Comparison of ENCODE assay signal across 8 mouse cellular contexts in genomic region chr2:25576028-25576850, GRCm38 (mm10). TPM values are rescaled to one million over a fixed set of nuclear protein-coding genes. Genes with fewer than 3 reads are reported as not detected.
DNase-seq lines count a peak whose midpoint lies in the region; ATAC-seq and TF ChIP-seq lines count a peak whose summit lies in the region.

No protein-coding gene starts in this region.

- H3K9me3 ChIP-seq in heart, embryonic 15.5 days (replicated peaks), result no peaks in the 10 kb centered on the region
- no peaks in the 10 kb centered on the region for H3K9me3 ChIP-seq in heart, embryonic 11.5 days (replicated peaks; ENCODE audit: control insufficient read depth, low read length)
- peaks cover 54% of the 10 kb centered on the region for H3K9me3 ChIP-seq in G1E (replicated peaks)
- H3K9me3 ChIP-seq in embryonic facial prominence, embryonic 13.5 days, result no peaks in the 10 kb centered on the region
- no peaks in the 10 kb centered on the region for H3K9me3 ChIP-seq in limb, embryonic 14.5 days (ENCODE audit: control insufficient read depth, low read length)

- H3K9ac ChIP-seq in heart, embryonic 15.5 days, result no peak overlapping the region
- H3K9ac ChIP-seq in heart, embryonic 11.5 days (ENCODE audit: low read depth, low read length), result no peak overlapping the region
- H3K9ac ChIP-seq in embryonic facial prominence, embryonic 13.5 days, result peak overlapping the region; percentile 78
- H3K9ac ChIP-seq in limb, embryonic 14.5 days (ENCODE audit: low read depth, low read length, severe bottlenecking), result peak overlapping the region; percentile 58; the same call in 1 of the 2 replicates

- H3K36me3 ChIP-seq in heart, embryonic 15.5 days, result no peaks in the 10 kb centered on the region
- H3K36me3 ChIP-seq in heart, embryonic 11.5 days (ENCODE audit: control insufficient read depth, insufficient read depth, low read length), result no peaks in the 10 kb centered on the region
- H3K36me3 ChIP-seq in G1E (replicated peaks), result peaks cover 19% of the 10 kb centered on the region
- peaks cover 18% of the 10 kb centered on the region for H3K36me3 ChIP-seq in embryonic facial prominence, embryonic 13.5 days
- peaks cover 15% of the 10 kb centered on the region for H3K36me3 ChIP-seq in limb, embryonic 14.5 days (ENCODE audit: control insufficient read depth, insufficient read depth, low read length)

- DNase-seq in G1E (ENCODE audit: low spot score), result no peak
- DNase-seq in limb, embryonic 14.5 days (ENCODE audit: low spot score), result no peak
- DNase-seq in urinary bladder, postnatal 36 days (ENCODE audit: low spot score in 2 of 2), result no peak
- no peak for DNase-seq in adrenal gland, adult 18-20 months (ENCODE audit: low spot score in 2 of 2)
- no peak for DNase-seq in layer of hippocampus, adult 11-12 months (ENCODE audit: low spot score)

- peaks cover 53% of the 10 kb centered on the region for H3K27me3 ChIP-seq in heart, embryonic 15.5 days
- peaks cover 52% of the 10 kb centered on the region for H3K27me3 ChIP-seq in heart, embryonic 11.5 days (ENCODE audit: control insufficient read depth, insufficient read depth, low read length)
- peaks cover 4% of the 10 kb centered on the region; the same call in 1 of the 2 replicates for H3K27me3 ChIP-seq in G1E (ENCODE audit: insufficient read depth, low read length)
- peaks cover 56% of the 10 kb centered on the region for H3K27me3 ChIP-seq in embryonic facial prominence, embryonic 13.5 days
- H3K27me3 ChIP-seq in limb, embryonic 14.5 days (ENCODE audit: control insufficient read depth, insufficient read depth, low read length), result peaks cover 52% of the 10 kb centered on the region

- peak overlapping the region; percentile 90 for H3K4me2 ChIP-seq in heart, embryonic 15.5 days
- no peak overlapping the region for H3K4me2 ChIP-seq in heart, embryonic 11.5 days
- H3K4me2 ChIP-seq in embryonic facial prominence, embryonic 13.5 days, result peak overlapping the region; percentile 95
- H3K4me2 ChIP-seq in limb, embryonic 14.5 days (replicated peaks; ENCODE audit: low read depth, low read length, severe bottlenecking), result peak overlapping the region; percentile 70; the same call in 1 of the 2 replicates

- H3K4me1 ChIP-seq in heart, embryonic 15.5 days (replicated peaks), result peaks cover 71% of the 10 kb centered on the region
- H3K4me1 ChIP-seq in heart, embryonic 11.5 days (ENCODE audit: control insufficient read depth, insufficient read depth, low read length), result peaks cover 49% of the 10 kb centered on the region
- peaks cover 41% of the 10 kb centered on the region for H3K4me1 ChIP-seq in G1E (ENCODE audit: insufficient read depth, low read depth, low read length)
- peaks cover 67% of the 10 kb centered on the region for H3K4me1 ChIP-seq in embryonic facial prominence, embryonic 13.5 days
- peaks cover 48% of the 10 kb centered on the region for H3K4me1 ChIP-seq in limb, embryonic 14.5 days (ENCODE audit: control insufficient read depth, insufficient read depth, low read length)

- no peak overlapping the region for H3K27ac ChIP-seq in heart, embryonic 15.5 days
- no peak overlapping the region for H3K27ac ChIP-seq in heart, embryonic 11.5 days (ENCODE audit: low read depth, low read length)
- H3K27ac ChIP-seq in embryonic facial prominence, embryonic 13.5 days, result no peak overlapping the region
- no peak overlapping the region for H3K27ac ChIP-seq in limb, embryonic 14.5 days (replicated peaks; ENCODE audit: low read depth, low read length)

- no peak for TF ChIP-seq CTCF in G1E (IDR thresholded peaks at IDR 0.05; ENCODE audit: low read depth, low read length)

- 77% methylated on average over 16 of the region's 16 CpGs for WGBS in heart, embryonic 15.5 days
- WGBS in heart, embryonic 11.5 days (ENCODE audit: insufficient replicate concordance), result 74% methylated on average over 16 of the region's 16 CpGs
- WGBS in embryonic facial prominence, embryonic 13.5 days, result 78% methylated on average over 16 of the region's 16 CpGs
- 79% methylated on average over 16 of the region's 16 CpGs for WGBS in limb, embryonic 14.5 days

- ATAC-seq in heart, embryonic 15.5 days (replicated peaks; ENCODE audit: insufficient number of reproducible peaks, insufficient read depth, low FRiP score, low read depth), result no peak
- ATAC-seq in heart, embryonic 11.5 days (replicated peaks; ENCODE audit: insufficient number of reproducible peaks, low FRiP score, low TSS enrichment), result no peak
- no peak for ATAC-seq in G1E (ENCODE audit: extremely low read depth, insufficient number of reproducible peaks, low FRiP score, poor library complexity, severe bottlenecking)
- ATAC-seq in embryonic facial prominence, embryonic 13.5 days (ENCODE audit: insufficient number of reproducible peaks, insufficient read depth, low FRiP score, low TSS enrichment, low read depth), result no peak
- ATAC-seq in limb, embryonic 14.5 days (ENCODE audit: low FRiP score, low read depth), result no peak

- no peak for TF ChIP-seq POLR2A in limb, embryonic 14.5 days (IDR thresholded peaks at IDR 0.05; ENCODE audit: borderline replicate concordance, extremely low read depth, insufficient read depth, insufficient read length)

- no peak overlapping the region for H3K4me3 ChIP-seq in heart, embryonic 15.5 days
- no peak overlapping the region for H3K4me3 ChIP-seq in heart, embryonic 11.5 days (ENCODE audit: low read depth, low read length)
- peak overlapping the region; percentile 58; the same call in 1 of the 2 replicates for H3K4me3 ChIP-seq in G1E (ENCODE audit: low read depth, low read length)
- H3K4me3 ChIP-seq in embryonic facial prominence, embryonic 13.5 days, result peak overlapping the region; percentile 64; the same call in 1 of the 2 replicates
- peak overlapping the region; percentile 48; the same call in 1 of the 2 replicates for H3K4me3 ChIP-seq in limb, embryonic 14.5 days (replicated peaks; ENCODE audit: low read length)

RNA-seq across cellular contexts. Expression of gene Phpt1, which starts 1.2 kb away (rescaled TPM):
- polyA plus RNA-seq in heart, embryonic 15.5 days (2015; fragmentation: Nextera tagmentation; extraction: Ambion mirVana), result 171 and 175 TPM in 2 replicates
- 167 and 172 TPM in 2 replicates for polyA plus RNA-seq in heart, embryonic 11.5 days (2014; fragmentation: Nextera tagmentation; extraction: Ambion mirVana)
- 1.4 and 2.1 TPM in 2 replicates for total RNA-seq in G1E (2014; fragmentation: Nextera tagmentation)
- total RNA-seq in G1E (2017), result 7.1 and 12.5 TPM in 2 replicates
- polyA plus RNA-seq in G1E (2012), result 6.5 and 9.5 TPM in 2 replicates
- 169 and 174 TPM in 2 replicates for polyA plus RNA-seq in embryonic facial prominence, embryonic 13.5 days (2015; fragmentation: Nextera tagmentation; extraction: Ambion mirVana)
- polyA plus RNA-seq in limb, embryonic 14.5 days (2012; rRNA removed), result 137 and 139 TPM in 2 replicates
- polyA plus RNA-seq in limb, embryonic 14.5 days (2014; fragmentation: Nextera tagmentation; extraction: Ambion mirVana), result 167 and 176 TPM in 2 replicates
- total RNA-seq in adrenal gland, adult 18-20 months (2021), result 10 to 100 TPM; 49.4 to 69.5 TPM

RNA-seq across cellular contexts. Expression of gene Mamdc4, which starts 1.6 kb away (rescaled TPM):
- 3.4 and 9.8 TPM in 2 replicates for polyA plus RNA-seq in heart, embryonic 15.5 days (2015; fragmentation: Nextera tagmentation; extraction: Ambion mirVana)
- polyA plus RNA-seq in heart, embryonic 11.5 days (2014; fragmentation: Nextera tagmentation; extraction: Ambion mirVana), result 3.2 and 5.5 TPM in 2 replicates
- total RNA-seq in G1E (2014; fragmentation: Nextera tagmentation) (0.58 and 4.3 TPM in 2 replicates), G1E (2017) (1.9 and 5.5 TPM in 2 replicates)
- polyA plus RNA-seq in G1E (2012), result 1.4 and 1.6 TPM in 2 replicates
- polyA plus RNA-seq in embryonic facial prominence, embryonic 13.5 days (2015; fragmentation: Nextera tagmentation; extraction: Ambion mirVana), result 4.3 and 7.2 TPM in 2 replicates
- 10.9 and 15.0 TPM in 2 replicates for polyA plus RNA-seq in limb, embryonic 14.5 days (2012; rRNA removed)
- polyA plus RNA-seq in limb, embryonic 14.5 days (2014; fragmentation: Nextera tagmentation; extraction: Ambion mirVana), result 1.4 and 1.8 TPM in 2 replicates
- 1 to 10 TPM; 3.4 to 4.4 TPM for total RNA-seq in adrenal gland, adult 18-20 months (2021)

RNA-seq across cellular contexts. Expression of gene Ajm1, which starts 5.3 kb away (rescaled TPM):
- 0.22 and 0.30 TPM in 2 replicates for polyA plus RNA-seq in heart, embryonic 15.5 days (2015; fragmentation: Nextera tagmentation; extraction: Ambion mirVana)
- 0.21 TPM in 1 of 2 replicates, not detected in the other for polyA plus RNA-seq in heart, embryonic 11.5 days (2014; fragmentation: Nextera tagmentation; extraction: Ambion mirVana)
- total RNA-seq in G1E (2014; fragmentation: Nextera tagmentation) (0.63 and 1.1 TPM in 2 replicates), G1E (2017) (0.05 TPM in 1 of 2 replicates, not detected in the other)
- 0.32 and 0.35 TPM in 2 replicates for polyA plus RNA-seq in G1E (2012)
- 0.39 and 0.62 TPM in 2 replicates for polyA plus RNA-seq in embryonic facial prominence, embryonic 13.5 days (2015; fragmentation: Nextera tagmentation; extraction: Ambion mirVana)
- 2.5 and 3.5 TPM in 2 replicates for polyA plus RNA-seq in limb, embryonic 14.5 days (2012; rRNA removed)
- polyA plus RNA-seq in limb, embryonic 14.5 days (2014; fragmentation: Nextera tagmentation; extraction: Ambion mirVana), result 0.18 and 0.19 TPM in 2 replicates
- total RNA-seq in adrenal gland, adult 18-20 months (2021), result 1 to 10 TPM; 1.5 to 1.7 TPM

RNA-seq across cellular contexts. Expression of gene Edf1, which starts 18.6 kb away (rescaled TPM):
- polyA plus RNA-seq in heart, embryonic 15.5 days (2015; fragmentation: Nextera tagmentation; extraction: Ambion mirVana), result 276 and 289 TPM in 2 replicates
- polyA plus RNA-seq in heart, embryonic 11.5 days (2014; fragmentation: Nextera tagmentation; extraction: Ambion mirVana), result 318 and 356 TPM in 2 replicates
- total RNA-seq in G1E (2014; fragmentation: Nextera tagmentation) (102 and 126 TPM in 2 replicates), G1E (2017) (91.0 and 109 TPM in 2 replicates)
- 570 and 701 TPM in 2 replicates for polyA plus RNA-seq in G1E (2012)
- polyA plus RNA-seq in embryonic facial prominence, embryonic 13.5 days (2015; fragmentation: Nextera tagmentation; extraction: Ambion mirVana), result 335 and 341 TPM in 2 replicates
- 116 and 174 TPM in 2 replicates for polyA plus RNA-seq in limb, embryonic 14.5 days (2012; rRNA removed)
- 325 and 331 TPM in 2 replicates for polyA plus RNA-seq in limb, embryonic 14.5 days (2014; fragmentation: Nextera tagmentation; extraction: Ambion mirVana)
- total RNA-seq in adrenal gland, adult 18-20 months (2021), result 100 to 1,000 TPM; 302 to 308 TPM

RNA-seq across cellular contexts. Expression of gene Traf2, which starts 29.5 kb away (rescaled TPM):
- 18.4 and 25.2 TPM in 2 replicates for polyA plus RNA-seq in heart, embryonic 15.5 days (2015; fragmentation: Nextera tagmentation; extraction: Ambion mirVana)
- 20.3 and 21.9 TPM in 2 replicates for polyA plus RNA-seq in heart, embryonic 11.5 days (2014; fragmentation: Nextera tagmentation; extraction: Ambion mirVana)
- 7.1 and 7.9 TPM in 2 replicates for total RNA-seq in G1E (2014; fragmentation: Nextera tagmentation)
- total RNA-seq in G1E (2017), result 18.1 and 19.1 TPM in 2 replicates
- polyA plus RNA-seq in G1E (2012), result 5.4 and 7.8 TPM in 2 replicates
- 31.4 and 35.4 TPM in 2 replicates for polyA plus RNA-seq in embryonic facial prominence, embryonic 13.5 days (2015; fragmentation: Nextera tagmentation; extraction: Ambion mirVana)
- polyA plus RNA-seq in limb, embryonic 14.5 days (2012; rRNA removed), result 18.0 and 18.9 TPM in 2 replicates
- polyA plus RNA-seq in limb, embryonic 14.5 days (2014; fragmentation: Nextera tagmentation; extraction: Ambion mirVana), result 29.2 and 35.6 TPM in 2 replicates
- total RNA-seq in adrenal gland, adult 18-20 months (2021), result 10 to 100 TPM; 32.5 to 32.6 TPM

Comparison
In these comparisons a context has a peak if more than half of its experiments do, and no peak if none do; other contexts are left out.
1. H3K4me3 ChIP-seq: peak in G1E (single experiment), embryonic facial prominence, embryonic 13.5 days (single experiment) and limb, embryonic 14.5 days (single experiment); none in heart, embryonic 15.5 days (single experiment) and heart, embryonic 11.5 days (single experiment).
2. H3K9ac ChIP-seq: peak in embryonic facial prominence, embryonic 13.5 days (single experiment) and limb, embryonic 14.5 days (single experiment); none in heart, embryonic 15.5 days (single experiment) and heart, embryonic 11.5 days (single experiment).
3. RNA of gene Phpt1, which starts 1.2 kb away (polyA plus RNA-seq): 171 to 175 TPM in heart, embryonic 15.5 days, 169 to 174 TPM in embryonic facial prominence, embryonic 13.5 days, 167 to 172 TPM in heart, embryonic 11.5 days and 137 to 176 TPM in limb, embryonic 14.5 days; 6.5 to 9.5 TPM in G1E; every median in the first group is over 10 times any median in the second.